Mouse (Mus musculus): ENCODE measurements around the gene 2010106E10Rik. TPM values are rescaled to one million over a fixed set of nuclear protein-coding genes. Genes with fewer than 3 reads are reported as not detected.

The 2010106E10Rik gene
- polyA plus RNA-seq, 1 experiment from 2014 or later: not detected

Other genes with a start within 250 kb of the 2010106E10Rik start
- gene Apool, start 183.9 kb upstream of the 2010106E10Rik start, polyA plus RNA-seq (2014; fragmentation: Nextera tagmentation; extraction: Ambion mirVana): 81.9 and 85.8 TPM in 2 replicates
- gene Satl1, start 88.5 kb upstream of the 2010106E10Rik start, polyA plus RNA-seq (2014; fragmentation: Nextera tagmentation; extraction: Ambion mirVana): not detected in 2 replicates
- 21.3 and 21.8 TPM in 2 replicates for gene Zfp711, start 105.3 kb downstream of the 2010106E10Rik start, polyA plus RNA-seq (2014; fragmentation: Nextera tagmentation; extraction: Ambion mirVana)
- 0.17 and 0.49 TPM in 2 replicates for gene Pof1b, start 203.4 kb downstream of the 2010106E10Rik start, polyA plus RNA-seq (2014; fragmentation: Nextera tagmentation; extraction: Ambion mirVana)

Data from embryonic facial prominence, embryonic 11.5 days (tissue).